Mouse (Mus musculus): ENCODE data around the gene Scn4a. TPM values are rescaled to one million over a fixed set of nuclear protein-coding genes. Genes with fewer than 3 reads are reported as not detected.

Gene Scn4a
- polyA plus RNA-seq, 1 experiment from 2014 or later = 0.05 TPM

DNA sequence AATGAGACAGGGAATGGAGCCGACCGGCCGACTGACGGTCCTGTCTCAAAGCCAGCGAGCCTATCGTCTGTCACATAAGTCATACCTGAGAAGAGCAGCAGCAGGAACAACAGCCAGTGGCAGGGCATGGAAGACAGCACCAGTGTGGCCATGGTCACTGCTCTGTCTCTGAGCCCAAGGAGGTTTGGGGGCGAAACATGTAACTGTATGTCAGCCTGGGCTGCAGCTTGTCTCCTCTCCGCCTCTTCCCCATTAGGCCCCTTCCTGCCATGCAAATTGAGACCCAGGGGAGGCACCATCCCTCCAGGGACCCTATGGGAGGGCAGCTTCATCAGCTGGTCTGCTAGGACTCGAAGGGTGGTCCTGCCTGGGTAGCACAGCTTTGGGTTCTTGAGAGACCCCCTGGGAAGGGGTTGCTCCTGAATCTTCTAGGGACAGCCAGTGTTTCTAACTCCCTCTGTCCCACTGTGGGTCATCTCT, 38.7 kb downstream of the Scn4a start, which contains the start of gene Cd79b:
TSS of gene Cd79b (minus strand) at position 430 of the 480 bp plus-strand sequence.
- no peak for ATAC-seq (ENCODE audit: low FRiP score)
- Histone ChIP-seq H3K4me3 (ENCODE audit: low read depth, low read length) (no peak within 1 kb of the TSS), H3K9me3 (ENCODE audit: control insufficient read depth, low read length) (no peaks in the 10 kb centered on the region), H3K9ac (ENCODE audit: low read depth, low read length) (no peak within 1 kb of the TSS), H3K36me3 (ENCODE audit: control insufficient read depth, insufficient read depth, low read length) (no peaks in the 10 kb centered on the region), H3K27me3 (ENCODE audit: control insufficient read depth, insufficient read depth, low read length) (no peaks in the 10 kb centered on the region), H3K27ac (ENCODE audit: low read depth, low read length) (no peak within 1 kb of the TSS), H3K4me2 (replicated peaks; ENCODE audit: low read depth, low read length) (no peak within 1 kb of the TSS), H3K4me1 (replicated peaks; ENCODE audit: control insufficient read depth, insufficient read depth, low read length) (no peaks in the 10 kb centered on the region)
- no peak for DNase-seq (ENCODE audit: low spot score)
- WGBS = 75% methylated on average over 9 of the region's 9 CpGs

DNA sequence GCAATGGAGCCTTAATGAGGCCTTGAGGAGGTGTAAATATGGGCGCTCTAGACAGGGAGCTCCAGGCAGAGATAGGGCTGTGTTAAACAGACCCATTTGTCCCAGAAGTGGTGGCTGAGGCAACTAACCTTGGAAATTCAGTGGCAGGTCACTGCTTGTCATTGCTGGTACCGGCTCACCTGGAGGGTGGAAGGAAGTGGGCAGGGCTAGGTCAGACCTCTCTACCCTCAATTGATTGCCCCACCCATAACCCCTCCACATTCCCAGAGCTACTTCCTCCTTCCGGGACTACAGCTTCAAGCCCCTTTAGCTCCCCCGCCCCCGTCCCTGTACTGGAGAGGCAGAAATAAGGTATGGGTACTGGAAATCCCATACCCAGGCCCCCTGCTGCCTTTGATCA, 39.6 kb downstream of the Scn4a start:
- Histone ChIP-seq H3K9ac (ENCODE audit: low read depth, low read length) (no peak overlapping the region), H3K4me2 (replicated peaks; ENCODE audit: low read depth, low read length) (no peak overlapping the region), H3K36me3 (ENCODE audit: control insufficient read depth, insufficient read depth, low read length) (no peaks in the 10 kb centered on the region), H3K9me3 (ENCODE audit: control insufficient read depth, low read length) (no peaks in the 10 kb centered on the region), H3K4me3 (ENCODE audit: low read depth, low read length) (no peak overlapping the region), H3K4me1 (replicated peaks; ENCODE audit: control insufficient read depth, insufficient read depth, low read length) (no peaks in the 10 kb centered on the region), H3K27ac (ENCODE audit: low read depth, low read length) (no peak overlapping the region), H3K27me3 (ENCODE audit: control insufficient read depth, insufficient read depth, low read length) (no peaks in the 10 kb centered on the region)
- DNase-seq (ENCODE audit: low spot score) = no peak
- no peak for ATAC-seq (ENCODE audit: low FRiP score)
- 66% methylated on average over 5 of the region's 5 CpGs for WGBS

DNA sequence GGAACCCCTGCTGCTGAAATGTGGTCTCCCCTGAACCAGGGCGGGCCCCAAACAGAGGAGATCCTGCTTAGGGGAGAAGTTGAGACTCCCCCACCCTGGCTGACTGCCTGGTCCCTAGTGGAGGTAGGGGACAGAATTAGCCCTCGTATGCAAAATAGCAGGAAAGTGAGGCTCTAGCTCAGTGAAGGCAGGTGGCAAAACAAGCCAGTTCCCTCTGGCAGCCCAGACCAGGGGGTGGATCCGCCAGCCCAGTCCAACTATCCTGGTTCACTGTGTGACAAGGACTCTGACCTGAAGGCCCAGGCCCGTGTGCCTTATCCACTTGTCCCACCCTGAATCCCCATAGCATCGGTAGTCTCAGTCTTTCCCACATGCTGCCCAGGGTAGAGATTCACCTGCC, 43.0 kb downstream of the Scn4a start:
- Histone ChIP-seq H3K9ac (ENCODE audit: low read depth, low read length) (no peak overlapping the region), H3K9me3 (ENCODE audit: control insufficient read depth, low read length) (no peaks in the 10 kb centered on the region), H3K4me1 (replicated peaks; ENCODE audit: control insufficient read depth, insufficient read depth, low read length) (no peaks in the 10 kb centered on the region), H3K27me3 (ENCODE audit: control insufficient read depth, insufficient read depth, low read length) (no peaks in the 10 kb centered on the region), H3K27ac (ENCODE audit: low read depth, low read length) (no peak overlapping the region), H3K4me3 (ENCODE audit: low read depth, low read length) (no peak overlapping the region), H3K4me2 (replicated peaks; ENCODE audit: low read depth, low read length) (no peak overlapping the region), H3K36me3 (ENCODE audit: control insufficient read depth, insufficient read depth, low read length) (no peaks in the 10 kb centered on the region)
- 78% methylated on average over 5 of the region's 5 CpGs for WGBS
- DNase-seq (ENCODE audit: low spot score) (no peak), ATAC-seq (ENCODE audit: low FRiP score) (no peak)

DNA sequence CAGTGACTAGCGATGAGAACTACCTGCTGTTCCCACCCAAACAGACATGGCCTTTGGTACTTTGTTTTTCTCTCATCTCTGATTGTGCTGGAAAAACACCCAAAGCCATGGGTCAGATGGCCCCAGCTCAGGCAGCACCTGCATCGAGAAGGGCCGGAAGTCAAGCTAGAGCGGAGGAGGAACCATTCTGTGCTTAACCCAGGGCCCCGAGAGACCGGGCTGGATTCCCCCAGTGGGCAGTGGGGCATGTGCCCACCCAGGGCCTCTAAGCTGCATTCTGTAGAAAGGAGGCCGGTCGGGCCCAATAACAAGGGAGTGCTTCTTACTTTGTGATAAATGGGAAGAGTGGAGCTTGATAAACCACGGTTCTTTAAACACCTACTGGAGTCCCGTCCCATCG, 44.9 kb downstream of the Scn4a start:
- ATAC-seq (ENCODE audit: low FRiP score) (no peak), DNase-seq (ENCODE audit: low spot score) (no peak)
- no peak overlapping the region for H3K4me2 ChIP-seq (replicated peaks; ENCODE audit: low read depth, low read length)
- H3K9me3 ChIP-seq (ENCODE audit: control insufficient read depth, low read length) = no peaks in the 10 kb centered on the region
- no peaks in the 10 kb centered on the region for H3K27me3 ChIP-seq (ENCODE audit: control insufficient read depth, insufficient read depth, low read length)
- H3K27ac ChIP-seq (ENCODE audit: low read depth, low read length) = no peak overlapping the region
- H3K4me3 ChIP-seq (ENCODE audit: low read depth, low read length) = no peak overlapping the region
- no peaks in the 10 kb centered on the region for H3K36me3 ChIP-seq (ENCODE audit: control insufficient read depth, insufficient read depth, low read length)
- WGBS = 79% methylated on average over 11 of the region's 11 CpGs
- H3K4me1 ChIP-seq (replicated peaks; ENCODE audit: control insufficient read depth, insufficient read depth, low read length) = no peaks in the 10 kb centered on the region
- H3K9ac ChIP-seq (ENCODE audit: low read depth, low read length) = no peak overlapping the region

DNA sequence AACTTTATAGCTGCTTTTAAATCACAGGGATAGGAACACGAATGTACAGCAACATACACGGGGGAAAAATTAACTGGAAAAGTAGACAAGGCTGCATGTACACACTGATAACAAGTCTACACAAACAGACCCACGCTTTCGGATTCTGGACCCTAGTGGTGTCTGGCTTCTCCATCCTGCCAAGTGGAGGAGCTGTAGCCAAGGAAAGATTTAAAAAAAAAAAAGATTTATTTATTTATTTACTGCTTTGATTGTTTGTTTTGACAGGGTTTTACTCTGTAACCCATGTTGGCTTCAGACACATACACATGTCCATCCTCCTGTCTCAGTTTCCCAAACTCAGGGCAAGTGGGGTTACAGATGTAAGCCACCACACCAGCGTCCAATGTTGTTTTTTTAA, 45.7 kb downstream of the Scn4a start:
- H3K4me1 ChIP-seq (replicated peaks; ENCODE audit: control insufficient read depth, insufficient read depth, low read length) = no peaks in the 10 kb centered on the region
- H3K36me3 ChIP-seq (ENCODE audit: control insufficient read depth, insufficient read depth, low read length) = no peaks in the 10 kb centered on the region
- no peak overlapping the region for H3K4me2 ChIP-seq (replicated peaks; ENCODE audit: low read depth, low read length)
- H3K9ac ChIP-seq (ENCODE audit: low read depth, low read length) = no peak overlapping the region
- no peak overlapping the region for H3K4me3 ChIP-seq (ENCODE audit: low read depth, low read length)
- DNase-seq (ENCODE audit: low spot score) (no peak), ATAC-seq (ENCODE audit: low FRiP score) (no peak)
- H3K27me3 ChIP-seq (ENCODE audit: control insufficient read depth, insufficient read depth, low read length) = no peaks in the 10 kb centered on the region
- H3K9me3 ChIP-seq (ENCODE audit: control insufficient read depth, low read length) = no peaks in the 10 kb centered on the region
- H3K27ac ChIP-seq (ENCODE audit: low read depth, low read length) = no peak overlapping the region
- 82% methylated on average over 5 of the region's 5 CpGs for WGBS

DNA sequence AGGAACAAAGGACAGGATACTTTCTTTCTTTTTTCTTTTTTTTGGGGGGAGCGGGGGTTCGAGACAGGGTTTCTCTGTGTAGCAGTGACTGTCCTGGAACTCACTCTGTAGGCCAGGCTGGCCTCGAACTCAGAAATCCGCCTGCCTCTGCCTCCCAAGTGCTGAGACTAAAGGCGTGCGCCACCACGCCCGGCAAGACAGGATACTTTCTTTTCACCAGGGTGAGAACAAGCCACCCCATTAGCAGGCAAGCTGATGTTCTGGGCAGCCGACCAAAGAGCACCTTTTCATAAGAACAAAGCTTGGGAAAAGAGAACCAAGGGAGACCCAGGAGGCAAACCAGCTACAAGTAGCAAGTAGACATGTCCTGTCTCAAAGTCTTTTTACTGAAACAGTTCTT, 46.3 kb downstream of the Scn4a start:
- no peak overlapping the region for H3K4me2 ChIP-seq (replicated peaks; ENCODE audit: low read depth, low read length)
- H3K4me1 ChIP-seq (replicated peaks; ENCODE audit: control insufficient read depth, insufficient read depth, low read length) = no peaks in the 10 kb centered on the region
- DNase-seq (ENCODE audit: low spot score) (no peak), ATAC-seq (ENCODE audit: low FRiP score) (no peak)
- WGBS = 83% methylated on average over 9 of the region's 9 CpGs
- no peak overlapping the region for H3K27ac ChIP-seq (ENCODE audit: low read depth, low read length)
- H3K9ac ChIP-seq (ENCODE audit: low read depth, low read length) = no peak overlapping the region
- no peak overlapping the region for H3K4me3 ChIP-seq (ENCODE audit: low read depth, low read length)
- no peaks in the 10 kb centered on the region for H3K27me3 ChIP-seq (ENCODE audit: control insufficient read depth, insufficient read depth, low read length)
- H3K36me3 ChIP-seq (ENCODE audit: control insufficient read depth, insufficient read depth, low read length) = no peaks in the 10 kb centered on the region
- H3K9me3 ChIP-seq (ENCODE audit: control insufficient read depth, low read length) = no peaks in the 10 kb centered on the region

DNA sequence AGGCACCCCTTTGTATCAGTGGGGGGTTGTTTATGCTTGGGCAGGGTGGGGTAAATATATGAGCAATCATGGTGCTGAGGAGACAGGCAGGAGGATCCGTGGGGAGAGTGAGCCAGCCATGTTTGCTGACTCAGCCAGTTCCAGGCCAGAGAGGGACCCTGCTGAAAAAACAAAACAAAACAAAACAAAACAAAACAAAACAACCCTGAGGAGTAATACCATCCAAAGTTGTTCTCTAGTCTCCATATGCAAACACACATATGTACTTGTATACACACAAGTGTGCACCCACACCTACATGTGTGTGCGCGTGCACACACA, 47.1 kb downstream of the Scn4a start:
- Histone ChIP-seq H3K4me2 (replicated peaks; ENCODE audit: low read depth, low read length) (no peak overlapping the region), H3K9me3 (ENCODE audit: control insufficient read depth, low read length) (no peaks in the 10 kb centered on the region), H3K27ac (ENCODE audit: low read depth, low read length) (no peak overlapping the region), H3K4me1 (replicated peaks; ENCODE audit: control insufficient read depth, insufficient read depth, low read length) (no peaks in the 10 kb centered on the region), H3K27me3 (ENCODE audit: control insufficient read depth, insufficient read depth, low read length) (no peaks in the 10 kb centered on the region), H3K36me3 (ENCODE audit: control insufficient read depth, insufficient read depth, low read length) (no peaks in the 10 kb centered on the region), H3K4me3 (ENCODE audit: low read depth, low read length) (no peak overlapping the region), H3K9ac (ENCODE audit: low read depth, low read length) (no peak overlapping the region)
- WGBS = 89% methylated on average over 3 of the region's 3 CpGs
- no peak for ATAC-seq (ENCODE audit: low FRiP score)
- DNase-seq (ENCODE audit: low spot score) = no peak

DNA sequence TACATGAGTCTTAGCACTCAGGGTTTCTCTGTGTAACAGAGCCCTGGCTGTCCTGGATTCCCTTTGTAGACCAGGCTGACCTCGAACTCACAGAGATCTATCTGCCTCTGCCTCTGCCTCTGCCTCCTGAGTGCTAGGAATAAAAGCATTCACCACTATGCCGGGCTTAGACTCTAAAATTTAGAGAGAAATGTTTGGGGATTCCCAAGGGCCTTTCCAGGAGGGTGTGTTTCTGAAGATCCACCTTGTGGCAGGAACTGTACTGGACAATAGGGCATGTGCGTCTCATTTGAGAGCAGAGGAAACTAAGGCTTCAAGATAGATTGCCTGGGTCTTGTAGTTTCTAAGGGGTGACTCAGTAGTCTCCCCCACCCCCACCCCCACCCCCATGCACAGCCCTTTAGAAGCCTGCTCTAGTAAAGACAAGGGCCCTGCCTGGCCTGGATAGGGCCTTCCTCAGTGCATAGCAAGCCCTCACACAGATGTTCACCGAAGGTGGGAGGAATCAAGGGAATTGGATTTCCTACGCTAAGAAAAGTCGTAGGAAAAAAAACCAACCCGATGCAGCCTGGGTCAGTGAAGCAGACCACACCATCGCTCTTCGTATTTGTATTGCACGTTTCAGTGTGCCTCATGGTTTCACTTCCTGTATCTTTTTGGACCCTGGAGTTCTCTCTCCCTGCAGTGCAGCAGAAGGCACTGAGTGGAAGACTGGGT, 47.6 kb downstream of the Scn4a start:
- Histone ChIP-seq H3K27me3 (ENCODE audit: control insufficient read depth, insufficient read depth, low read length) (no peaks in the 10 kb centered on the region), H3K4me3 (ENCODE audit: low read depth, low read length) (no peak overlapping the region), H3K36me3 (ENCODE audit: control insufficient read depth, insufficient read depth, low read length) (no peaks in the 10 kb centered on the region), H3K9ac (ENCODE audit: low read depth, low read length) (no peak overlapping the region), H3K4me2 (replicated peaks; ENCODE audit: low read depth, low read length) (no peak overlapping the region), H3K4me1 (replicated peaks; ENCODE audit: control insufficient read depth, insufficient read depth, low read length) (no peaks in the 10 kb centered on the region), H3K9me3 (ENCODE audit: control insufficient read depth, low read length) (no peaks in the 10 kb centered on the region), H3K27ac (ENCODE audit: low read depth, low read length) (no peak overlapping the region)
- 79% methylated on average over 10 of the region's 10 CpGs for WGBS
- ATAC-seq (ENCODE audit: low FRiP score) (no peak), DNase-seq (ENCODE audit: low spot score) (no peak)

DNA sequence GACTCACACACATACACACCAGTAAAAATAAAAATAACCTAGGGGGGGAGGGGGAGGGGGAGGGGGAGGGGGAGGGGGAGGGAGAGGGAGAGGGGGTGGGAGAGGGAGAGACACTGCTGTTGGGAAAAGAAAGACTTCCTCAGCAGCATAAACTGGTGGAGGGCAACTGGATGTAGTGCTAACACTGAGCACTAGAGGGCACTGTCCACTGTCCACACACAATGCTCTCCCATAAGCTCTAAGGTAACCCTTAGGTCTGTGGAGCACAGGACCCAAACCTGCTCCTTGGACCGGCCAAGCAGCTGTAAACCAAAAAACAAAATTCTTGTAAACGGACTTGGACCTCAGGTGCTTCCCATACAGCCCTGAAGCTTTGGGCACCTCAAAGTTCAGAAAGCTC, 50.5 kb downstream of the Scn4a start:
- no peak for ATAC-seq (ENCODE audit: low FRiP score)

More for the DNA sequence above, 50.5 kb downstream of the Scn4a start:
- H3K27ac ChIP-seq (ENCODE audit: low read depth, low read length) = no peak overlapping the region
- peak; percentile 85 for DNase-seq (ENCODE audit: low spot score)
- H3K27me3 ChIP-seq (ENCODE audit: control insufficient read depth, insufficient read depth, low read length) = no peaks in the 10 kb centered on the region
- no peaks in the 10 kb centered on the region for H3K36me3 ChIP-seq (ENCODE audit: control insufficient read depth, insufficient read depth, low read length)
- H3K4me1 ChIP-seq (replicated peaks; ENCODE audit: control insufficient read depth, insufficient read depth, low read length) = no peaks in the 10 kb centered on the region
- H3K9ac ChIP-seq (ENCODE audit: low read depth, low read length) = no peak overlapping the region
- no peak overlapping the region for H3K4me3 ChIP-seq (ENCODE audit: low read depth, low read length)
- H3K4me2 ChIP-seq (replicated peaks; ENCODE audit: low read depth, low read length) = no peak overlapping the region
- H3K9me3 ChIP-seq (ENCODE audit: control insufficient read depth, low read length) = no peaks in the 10 kb centered on the region
- 23% methylated on average over 2 of the region's 2 CpGs for WGBS

Measured in hindbrain, embryonic 11.5 days (tissue).